Mouse (Mus musculus) ovary, adult 18-20 months (tissue): Measurements from ENCODE around the gene Taf3.

Experiments
- DNase-seq: peaks from one replicate; pipeline ENCODE4 v3.0.0; 2022; ENCODE audit warnings: low spot score, mixed read lengths

The Taf3 gene

DNA sequence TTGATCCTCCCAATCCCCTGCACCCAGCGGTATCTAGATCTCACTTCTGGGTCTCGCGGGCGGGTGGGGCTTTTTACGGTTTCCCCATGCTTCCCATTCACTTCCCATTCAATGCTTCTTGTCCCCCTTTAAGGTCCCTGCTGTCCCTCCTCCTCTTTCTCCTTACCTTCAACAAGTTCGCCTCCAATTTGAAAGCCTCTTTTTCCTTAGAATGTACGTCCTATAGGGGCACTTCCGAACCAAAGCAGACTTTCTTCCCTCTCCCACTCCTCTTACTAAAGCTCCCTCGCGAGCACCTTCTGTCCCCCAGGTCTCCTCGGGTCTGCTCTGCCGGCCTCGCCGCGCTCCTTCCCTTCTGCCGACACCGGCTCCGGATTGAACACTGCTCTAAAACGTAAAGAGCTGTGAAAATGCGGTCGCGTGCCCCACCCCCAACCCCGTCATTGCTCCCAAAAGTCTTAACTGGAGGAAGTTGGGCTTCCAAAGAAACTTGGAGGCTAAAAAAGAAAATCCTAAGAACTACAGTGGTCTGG, 158.7 kb downstream of the Taf3 start, which contains the start of gene Gata3:
TSS of gene Gata3 (minus strand) at position 384 of the 533 bp plus-strand sequence.
- DNase-seq: no peak

DNA sequence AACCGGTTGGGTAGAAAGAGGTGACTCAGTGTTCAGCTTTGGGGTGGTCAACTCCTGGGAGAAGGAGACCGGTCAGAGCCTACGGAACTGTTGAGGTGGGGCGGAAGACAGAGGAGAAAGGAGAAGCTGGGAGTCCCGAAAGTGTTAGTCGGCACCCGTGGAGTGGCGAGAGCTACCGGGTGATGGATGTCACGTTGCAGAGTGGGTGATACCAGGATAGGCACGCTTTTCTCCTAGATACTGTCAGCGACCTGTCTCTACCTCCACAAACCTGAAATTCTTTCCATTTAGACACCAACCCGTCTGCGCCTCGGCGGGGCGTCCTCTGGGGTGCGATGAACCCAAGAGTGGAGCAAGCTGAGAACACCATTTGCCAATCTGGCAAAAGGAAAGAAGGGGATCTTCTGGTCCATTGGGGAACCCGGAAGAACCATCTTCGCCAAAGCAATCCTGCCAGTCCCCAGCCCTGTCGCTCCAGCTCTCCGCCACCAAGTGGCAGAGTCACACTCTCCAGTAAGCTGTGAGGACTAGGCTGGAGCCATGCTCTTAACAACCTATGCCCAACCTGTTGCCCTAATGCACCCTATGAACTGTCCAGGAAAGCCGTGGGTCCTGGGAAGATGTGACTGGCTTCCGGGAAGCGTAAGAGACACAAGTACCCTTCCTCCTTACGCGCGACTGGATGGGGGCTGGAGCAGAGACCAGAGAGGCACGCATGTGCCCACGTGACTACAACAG, 159.3 kb downstream of the Taf3 start, which contains the start of gene 9230102O04Rik:
TSS of gene 9230102O04Rik (minus strand) at position 628 of the 738 bp plus-strand sequence.
- DNase-seq: no peak

DNA sequence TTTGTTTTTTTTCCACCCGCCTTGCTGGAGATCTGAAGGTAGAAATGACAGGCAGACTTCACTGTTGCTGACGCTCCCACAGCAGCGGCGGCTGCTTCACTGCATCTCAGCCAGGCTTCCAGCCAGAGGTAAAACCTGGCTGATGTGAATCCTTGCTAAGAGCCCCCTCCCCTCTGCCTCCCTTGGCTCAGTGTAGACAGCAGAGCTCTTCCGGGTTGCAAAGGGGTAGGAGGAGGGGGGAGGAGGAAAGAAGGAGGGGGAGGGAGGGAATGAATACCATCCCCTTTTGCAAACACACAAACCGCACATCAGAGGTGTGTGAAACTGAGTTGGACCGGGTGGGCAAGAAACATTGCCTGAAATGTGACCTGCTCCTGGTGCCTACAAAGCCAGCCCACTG, 160.8 kb downstream of the Taf3 start:
- DNase-seq: no peak

DNA sequence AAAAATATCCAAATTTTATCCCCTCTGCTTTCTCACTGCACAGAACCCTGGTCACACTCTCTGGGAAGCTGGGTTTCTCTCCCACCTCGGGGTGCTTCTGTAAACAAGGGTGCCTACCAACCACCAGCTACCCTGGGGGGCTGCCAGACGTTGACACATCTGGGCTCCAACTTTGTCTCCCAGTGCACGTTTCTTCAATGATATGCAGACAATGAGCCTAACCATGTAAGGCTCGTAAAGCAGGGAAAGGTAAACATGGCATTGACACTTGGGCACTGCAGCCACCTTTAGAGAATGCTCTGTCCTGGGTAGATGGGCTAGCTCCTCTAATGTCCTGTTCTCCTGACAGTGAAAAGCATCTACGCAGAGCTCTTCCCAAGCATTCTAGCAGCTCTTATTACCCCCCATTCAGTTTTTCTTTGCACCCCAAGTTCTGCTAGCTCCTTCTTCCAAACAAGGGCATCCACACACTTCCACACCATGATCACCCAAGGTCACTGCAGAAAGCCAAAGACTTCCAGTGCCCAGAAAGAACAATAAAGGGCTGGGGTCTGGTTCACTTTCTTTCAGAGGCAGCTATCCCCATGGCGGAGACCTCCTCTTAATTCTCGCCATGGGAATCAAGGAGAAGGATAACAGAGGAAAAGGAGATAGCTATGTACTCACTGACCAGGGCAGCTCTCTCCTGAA, 161.3 kb downstream of the Taf3 start:
- DNase-seq: no peak

DNA sequence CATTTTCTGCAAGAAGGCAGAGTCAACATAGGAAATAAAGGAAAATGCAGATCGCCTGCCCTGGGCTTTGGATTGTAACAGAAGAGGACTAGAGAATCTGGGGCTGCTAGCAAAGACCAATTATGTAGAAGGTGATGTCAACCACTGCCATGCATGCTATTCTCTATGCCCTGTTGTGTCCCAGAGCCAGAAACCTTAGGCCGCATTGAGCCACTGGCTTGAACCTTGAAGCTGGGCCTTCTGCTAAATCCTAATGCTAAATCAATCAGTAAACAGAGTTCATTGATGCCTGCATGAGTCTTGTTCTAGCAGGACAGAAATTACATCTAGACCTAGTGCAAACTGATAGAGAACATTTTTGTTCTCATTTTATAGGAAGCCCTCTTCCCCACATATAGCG, 162.4 kb downstream of the Taf3 start:
- DNase-seq: no peak

DNA sequence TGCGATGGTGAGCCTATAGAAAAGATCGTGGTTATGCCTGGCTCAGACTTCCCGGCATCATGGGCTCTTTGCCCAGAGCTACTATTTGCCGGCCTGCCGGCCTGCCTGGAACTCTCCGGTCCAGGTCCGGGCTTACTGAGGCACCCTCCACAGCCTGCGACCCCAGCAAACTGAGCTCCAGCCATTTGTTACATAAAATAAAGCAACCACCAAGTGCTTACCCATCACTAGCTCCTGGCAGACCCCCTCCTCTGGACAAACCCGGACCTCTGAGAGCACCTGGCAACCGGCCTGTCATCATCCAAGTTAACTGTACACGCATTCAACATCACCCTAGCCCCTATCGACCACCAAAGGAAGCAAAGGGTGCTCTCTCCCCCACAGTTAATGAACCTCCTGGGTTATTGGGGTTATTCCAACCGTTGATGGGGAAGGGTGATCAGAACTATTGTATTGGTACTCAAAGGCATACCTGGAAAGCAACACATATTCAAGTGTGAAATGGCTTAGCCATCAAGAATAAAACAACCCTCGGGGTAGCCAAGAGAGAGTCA, 163.1 kb downstream of the Taf3 start:
- DNase-seq: no peak

DNA sequence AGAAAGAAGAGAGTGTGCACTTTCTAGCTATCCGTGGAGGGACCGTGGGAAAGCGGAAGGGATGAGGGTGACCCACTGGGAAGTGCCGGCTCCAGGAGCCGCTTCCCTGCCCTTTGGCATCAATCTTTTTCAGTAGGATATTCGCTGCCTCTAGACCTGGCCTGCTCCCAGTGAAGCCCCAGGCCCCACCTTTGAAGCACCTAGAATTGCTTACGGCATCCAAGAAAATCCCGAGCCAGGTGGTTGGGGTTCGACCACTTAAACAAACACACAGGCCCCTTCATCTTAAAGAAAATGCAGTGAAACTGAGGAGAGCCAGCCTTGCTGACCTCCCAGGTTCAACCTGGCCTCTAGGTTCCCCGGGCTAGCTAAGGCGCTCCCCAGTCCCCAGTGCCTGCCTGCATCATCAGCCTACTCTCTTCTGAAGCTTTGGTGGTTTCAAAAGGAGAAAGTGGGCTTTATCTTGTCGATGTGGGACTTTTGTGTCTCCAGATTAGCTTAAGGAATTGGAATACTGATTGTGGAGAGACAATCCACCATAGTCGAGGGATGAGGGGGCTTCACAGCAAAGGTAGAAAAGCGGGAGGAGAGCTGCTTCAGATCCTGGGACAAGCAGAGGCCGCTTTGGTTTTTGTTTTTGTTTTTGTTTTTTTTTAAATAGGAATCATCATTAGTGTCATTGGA, 163.7 kb downstream of the Taf3 start:
- no peak for DNase-seq

DNA sequence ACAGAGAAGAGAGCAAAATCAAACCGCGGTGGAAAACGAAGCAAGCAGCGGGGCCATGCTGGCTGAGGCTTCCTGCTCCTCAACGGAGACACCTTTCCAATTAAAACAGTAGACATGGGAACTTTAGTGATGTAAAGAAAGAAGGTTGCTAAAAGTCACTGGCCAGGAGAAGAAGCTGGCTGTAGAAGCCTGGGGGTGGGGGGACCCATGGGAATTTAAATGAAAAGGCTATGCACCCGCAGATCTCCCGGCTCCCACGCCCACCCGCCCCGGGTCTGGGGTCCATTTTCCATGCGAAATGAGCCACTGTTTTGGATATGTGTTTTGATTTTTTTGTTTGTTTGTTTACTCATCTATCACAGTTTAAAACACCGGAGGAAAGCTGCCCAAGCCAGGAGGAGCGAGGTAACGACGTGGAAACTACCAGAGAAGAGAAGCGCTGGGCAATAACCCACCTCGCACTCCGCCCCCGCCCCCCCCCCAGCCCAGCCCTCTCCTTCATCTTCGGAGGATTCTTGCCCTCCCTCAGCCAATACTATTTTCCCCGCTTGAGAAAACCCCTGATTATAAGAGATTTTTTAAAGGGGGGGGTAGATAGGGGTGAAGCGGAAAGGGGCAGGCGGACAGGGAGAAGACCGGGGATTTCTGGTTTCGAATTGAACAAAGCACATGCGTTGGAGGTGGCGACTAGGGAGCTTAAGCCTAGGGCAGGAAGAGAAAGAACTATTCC, 164.4 kb downstream of the Taf3 start:
- no peak for DNase-seq

DNA sequence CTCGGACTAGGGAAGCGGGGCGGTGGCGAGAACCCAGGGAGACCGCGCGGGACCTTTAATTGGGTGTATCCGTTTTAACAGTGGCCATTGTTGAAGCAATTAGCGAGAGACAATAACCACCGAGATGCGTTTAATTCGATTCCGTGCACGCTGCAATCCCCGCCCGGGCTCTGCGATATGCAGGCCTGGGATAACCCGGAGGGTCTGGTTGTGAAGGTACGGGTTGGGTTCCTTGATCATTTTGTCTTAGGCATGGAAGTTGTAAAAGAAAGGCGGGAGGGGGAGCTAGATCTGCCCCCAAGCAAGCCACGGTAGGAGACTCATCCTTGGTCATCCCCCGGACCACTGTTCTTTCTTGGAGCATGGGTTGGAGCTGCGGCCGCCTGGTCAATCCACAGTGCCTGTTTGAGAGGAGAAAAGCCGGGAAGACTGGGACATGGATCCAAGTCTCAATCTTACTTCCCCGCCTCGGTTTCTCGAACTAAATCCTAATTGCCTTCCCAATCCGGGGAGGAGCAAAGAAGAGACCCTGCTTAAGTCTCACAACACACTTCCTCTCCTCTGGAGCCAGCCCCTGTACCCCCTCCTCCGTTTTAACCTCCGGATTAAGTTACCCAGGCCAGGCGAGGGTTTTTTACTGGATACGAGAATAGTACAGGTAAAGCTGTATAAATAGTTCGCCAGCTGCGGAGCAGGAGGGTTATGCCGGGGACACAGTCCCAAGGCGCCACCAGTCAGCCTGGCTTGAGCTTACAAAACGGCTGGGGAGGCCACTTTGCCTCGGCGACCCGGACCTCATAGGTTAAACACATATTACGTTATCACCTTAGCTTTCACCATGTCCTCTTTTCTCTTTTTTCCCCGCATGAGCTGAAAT, 165.2 kb downstream of the Taf3 start:
- DNase-seq: no peak

DNA sequence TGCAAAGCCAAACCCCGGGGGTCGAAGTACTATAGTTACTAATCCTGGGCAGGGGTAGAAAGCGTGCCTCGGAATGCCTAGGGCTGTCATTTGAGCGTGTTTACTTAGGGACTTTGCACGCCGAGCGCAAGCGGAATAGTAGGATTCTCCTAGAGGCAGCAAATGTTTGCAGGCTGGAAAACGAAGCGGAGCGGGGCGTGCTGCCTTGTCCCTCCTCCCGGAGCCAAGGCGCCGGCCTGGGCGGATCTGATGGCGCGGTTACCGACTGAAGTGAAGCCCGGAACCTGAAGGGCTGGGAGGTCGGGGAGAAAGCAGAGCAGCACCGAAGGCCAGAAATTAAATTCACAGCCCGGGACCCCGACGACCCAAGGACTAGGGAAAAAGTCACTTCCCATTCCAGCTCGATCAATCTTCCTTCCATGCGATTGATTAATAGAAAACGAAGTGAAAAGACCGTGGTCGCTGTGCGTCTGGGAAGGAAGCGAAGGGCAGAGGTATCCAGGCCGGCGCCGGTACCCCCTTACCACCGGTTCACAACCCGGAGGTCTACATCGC, 165.9 kb downstream of the Taf3 start:
- no peak for DNase-seq

DNA sequence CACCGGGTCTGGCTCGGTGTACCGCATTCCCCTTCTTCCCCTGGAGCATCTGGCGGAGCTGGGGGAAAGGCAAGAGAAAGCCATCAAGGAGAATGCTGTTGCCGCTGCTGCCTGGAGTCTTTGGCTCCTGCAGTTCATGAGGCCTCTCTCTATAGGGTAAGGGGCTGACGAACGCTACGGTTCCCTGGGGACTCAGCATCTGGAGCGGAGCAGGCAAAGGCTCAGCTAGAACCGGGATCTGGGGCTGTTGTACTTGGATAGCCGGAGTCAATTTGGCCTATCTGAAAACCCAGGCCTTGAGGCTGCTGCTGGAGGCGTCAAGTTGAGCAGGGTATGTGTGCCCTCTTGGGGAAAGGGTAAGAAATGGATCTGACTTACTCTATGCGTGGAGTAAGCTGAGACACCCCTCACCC, 166.8 kb downstream of the Taf3 start:
- no peak for DNase-seq

DNA sequence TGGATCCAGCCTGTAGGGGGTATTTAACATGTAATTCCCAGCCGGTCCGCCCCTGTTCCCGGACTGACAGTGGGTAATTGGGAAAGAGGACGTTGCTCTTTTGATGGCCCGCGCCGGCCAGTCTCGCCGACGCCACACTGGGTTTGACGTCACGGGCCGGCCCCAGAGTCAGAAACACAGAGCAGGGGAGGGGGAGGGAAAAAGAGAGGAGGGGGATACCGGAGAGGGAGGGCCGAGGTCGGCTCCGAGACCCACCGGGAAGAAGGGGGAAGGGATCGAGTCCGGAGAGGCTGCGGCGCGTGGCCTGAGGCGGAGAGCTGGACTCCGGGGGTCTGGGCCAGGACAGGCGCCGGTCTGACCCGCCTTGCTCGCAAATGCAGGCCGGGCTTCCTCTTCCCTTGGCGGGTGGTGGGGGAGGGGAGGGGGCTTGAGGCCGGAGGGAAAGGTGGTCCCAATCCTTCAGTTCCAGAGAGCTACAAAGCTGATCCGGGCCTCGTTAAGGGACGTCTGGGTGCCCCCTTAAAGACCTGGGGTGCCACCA, 167.3 kb downstream of the Taf3 start, which contains the start of gene 4930412O13Rik:
TSS of gene 4930412O13Rik (plus strand) at position 202 of the 541 bp plus-strand sequence.
- no peak for DNase-seq

DNA sequence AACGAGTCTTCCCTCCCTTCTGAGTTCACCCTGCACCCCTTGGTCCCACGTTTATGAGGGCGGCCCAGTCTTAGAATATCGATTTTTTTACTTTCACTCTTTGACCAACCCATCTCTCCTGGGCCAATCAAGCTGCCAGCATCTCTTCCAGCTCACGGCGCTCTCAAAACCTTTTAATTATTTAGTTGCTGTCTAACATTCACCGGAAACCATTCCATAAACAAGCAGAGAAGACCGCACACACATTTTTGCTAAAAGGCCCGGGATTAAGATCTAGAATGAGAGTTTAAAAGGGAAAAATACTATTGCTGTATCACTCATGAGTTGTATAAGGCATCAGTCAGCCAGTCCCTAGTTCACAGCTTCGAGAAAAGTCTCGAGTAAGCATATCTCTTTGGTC, 168.1 kb downstream of the Taf3 start:
- no peak for DNase-seq

DNA sequence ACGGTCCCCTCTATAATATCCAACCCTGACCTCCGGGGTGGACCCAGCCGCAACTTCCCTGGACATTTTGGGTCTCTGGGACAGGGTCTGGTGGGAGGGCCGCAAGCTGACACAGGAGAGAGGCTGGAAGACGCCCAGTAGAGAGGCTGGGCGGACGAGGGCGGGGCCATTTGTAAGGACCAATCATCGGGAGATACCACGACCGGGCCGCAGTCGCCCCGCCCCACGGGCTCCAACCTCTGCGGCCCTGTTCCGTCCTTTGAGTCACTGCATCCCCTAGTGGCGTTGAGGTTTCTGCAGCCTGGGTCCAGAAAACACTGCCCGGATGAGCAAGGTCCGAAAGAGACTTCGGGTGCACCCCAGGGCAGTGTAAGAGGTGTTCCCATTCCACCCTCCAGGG, 168.9 kb downstream of the Taf3 start:
- peak; percentile 83 for DNase-seq

DNA sequence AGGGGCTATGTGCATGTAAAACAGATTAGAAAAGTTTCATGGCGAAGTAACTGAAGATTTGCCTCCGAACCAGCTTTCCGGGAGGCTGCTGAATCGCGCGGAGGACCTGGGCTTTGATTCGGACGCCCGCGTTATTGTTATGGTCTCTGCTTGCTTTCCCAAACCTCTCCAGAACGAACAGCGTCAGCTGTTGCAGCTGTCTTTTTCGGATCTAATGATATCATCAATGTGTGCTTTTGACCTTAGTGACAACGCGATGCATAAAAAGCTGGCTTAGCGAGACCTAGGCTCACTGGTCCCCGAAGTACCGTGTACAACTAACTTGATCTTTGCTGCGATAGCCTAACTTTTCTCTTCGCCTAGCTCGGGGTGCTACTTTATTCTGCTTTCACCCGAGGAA, 169.3 kb downstream of the Taf3 start:
- DNase-seq: no peak

DNA sequence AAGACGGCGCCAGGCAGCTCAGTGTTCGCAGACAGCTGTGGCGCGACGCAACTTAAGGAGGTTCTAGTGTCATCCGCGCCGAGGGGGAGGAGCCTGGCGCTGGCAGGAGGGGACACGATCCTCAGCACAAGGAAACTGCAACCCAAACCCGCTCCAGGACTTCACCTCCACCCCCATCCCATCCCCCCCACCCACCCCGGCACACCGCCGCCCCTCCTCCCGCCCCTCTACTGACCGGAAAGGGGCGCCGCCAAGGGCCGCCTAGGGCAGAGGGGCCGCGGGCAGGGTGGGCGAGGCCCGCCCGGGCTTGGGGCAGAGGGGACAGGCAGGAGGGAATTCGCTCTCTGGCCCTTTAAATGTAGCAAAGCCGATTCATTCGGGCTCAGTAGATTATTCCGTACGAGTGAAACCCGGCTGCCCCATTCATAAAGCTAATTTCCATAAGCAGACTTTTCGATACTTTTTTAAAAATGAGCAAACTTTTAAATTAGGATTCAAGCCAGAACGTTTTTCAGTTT, 169.8 kb downstream of the Taf3 start:
- DNase-seq: no peak

DNA sequence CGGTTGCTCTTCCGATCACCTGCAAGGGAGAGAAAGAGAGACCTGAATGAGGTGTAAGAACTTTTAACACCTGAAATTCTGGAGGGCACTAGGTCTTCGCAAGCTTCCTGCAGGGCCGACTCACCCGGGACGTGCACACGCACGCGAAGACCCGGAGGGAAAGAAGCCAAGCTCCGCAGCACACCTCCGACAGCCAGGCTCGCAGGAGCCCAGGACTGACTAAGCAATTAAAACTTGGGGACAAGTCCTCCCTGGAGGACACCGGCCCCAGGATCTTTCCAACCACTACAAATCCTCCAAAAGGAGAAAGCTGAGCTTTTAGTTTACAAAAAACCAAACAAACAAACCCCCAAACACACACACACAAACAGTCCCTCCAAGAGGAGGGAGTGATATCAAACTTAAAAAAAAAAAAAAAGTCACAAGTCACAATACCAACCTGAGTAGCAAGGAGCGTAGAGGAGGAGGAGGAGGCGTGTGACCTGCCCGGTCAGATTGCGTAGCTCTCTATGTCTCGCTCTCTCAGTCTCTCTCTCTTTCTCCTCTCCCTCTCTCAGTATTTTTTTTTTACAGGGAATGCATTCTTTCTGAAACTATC, 170.3 kb downstream of the Taf3 start:
- DNase-seq: no peak

DNA sequence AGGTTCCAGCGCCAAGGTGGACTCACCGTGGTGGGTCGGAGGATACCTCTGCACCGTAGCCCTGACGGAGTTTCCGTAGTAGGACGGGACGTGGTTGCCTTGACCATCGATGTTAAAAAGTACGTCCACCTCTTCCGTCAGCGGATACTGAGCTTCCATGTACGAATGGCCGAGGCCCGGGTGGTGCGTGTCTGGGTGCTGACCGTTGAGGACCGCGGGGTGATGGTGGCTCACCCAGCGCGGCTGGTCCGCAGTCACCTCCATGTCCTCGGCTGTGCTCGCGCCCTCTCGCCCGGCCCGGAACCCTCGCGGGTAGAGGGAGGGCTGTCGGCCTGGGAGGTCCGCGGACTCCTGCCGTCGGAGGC, 171.1 kb downstream of the Taf3 start:
- no peak for DNase-seq

DNA sequence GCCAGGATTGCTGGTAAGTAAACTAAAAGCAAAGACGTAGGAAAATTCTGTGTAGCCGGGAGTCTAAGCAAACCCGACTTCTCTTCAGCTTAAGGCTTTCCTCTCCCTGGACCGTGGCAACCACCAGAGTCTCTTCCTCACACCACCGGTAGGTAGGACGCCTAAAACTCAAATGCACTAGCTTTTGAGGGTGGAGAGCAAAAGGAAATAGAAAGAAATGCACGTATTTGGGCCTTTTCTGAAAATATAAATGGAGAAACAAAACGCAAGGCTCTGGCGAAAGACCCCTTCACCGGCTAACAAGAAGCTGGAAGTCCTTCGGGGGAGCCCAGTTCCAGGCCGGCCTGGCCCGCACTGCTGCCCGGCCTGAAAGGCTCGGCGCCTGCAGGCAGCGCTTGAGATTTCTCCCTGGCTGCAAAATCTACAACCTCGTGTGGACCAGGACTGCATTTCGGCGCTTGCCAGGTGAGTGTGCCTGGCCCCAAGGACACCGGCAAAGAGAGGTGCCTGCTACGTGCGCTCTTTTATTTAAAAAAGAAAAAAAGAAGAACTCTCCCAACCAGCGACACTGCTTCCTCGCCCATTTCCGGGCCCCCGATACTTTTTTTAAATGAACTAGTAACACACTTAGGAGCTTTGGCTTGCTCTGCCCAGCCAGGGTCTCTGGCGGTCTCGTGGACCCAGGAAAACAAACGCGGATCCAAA, 171.6 kb downstream of the Taf3 start:
- no peak for DNase-seq
